Mouse (Mus musculus) heart, embryonic 10.5 days (tissue): ENCODE data around the gene Gm10447. TPM values are rescaled to one million over a fixed set of nuclear protein-coding genes. Genes with fewer than 3 reads are reported as not detected.

Experiments
- DNase-seq: peaks from one replicate; pipeline ENCODE4 v3.0.0-alpha.2; 2017; ENCODE audit warnings: low spot score
- H3K27ac ChIP-seq: fragments of 300-500 bp; sonication (generic); 2 replicates; pipeline ENCODE4 v1.5.1; 2016; ENCODE audit warnings: mild to moderate bottlenecking
- H3K27me3 ChIP-seq: fragments of 300-500 bp; sonication (generic); 2 replicates; pipeline ENCODE4 v1.6.1; 2016; ENCODE audit warnings: mild to moderate bottlenecking; ENCODE audit not compliant: poor library complexity, insufficient read depth, severe bottlenecking
- H3K36me3 ChIP-seq: fragments of 300-500 bp; sonication (generic); 2 replicates; pipeline ENCODE4 v1.6.1; 2016; ENCODE audit warnings: mild to moderate bottlenecking, moderate library complexity
- H3K4me1 ChIP-seq: fragments of 300-500 bp; sonication (generic); 2 replicates; pipeline ENCODE4 v1.6.1; 2016; ENCODE audit warnings: mild to moderate bottlenecking
- H3K4me3 ChIP-seq: fragments of 300-500 bp; sonication (generic); 2 replicates; pipeline ENCODE4 v1.5.1; 2016; ENCODE audit warnings: mild to moderate bottlenecking, moderate library complexity
- H3K9me3 ChIP-seq: fragments of 300-500 bp; sonication (generic); 2 replicates; pipeline ENCODE4 v1.6.1; 2016; ENCODE audit warnings: mild to moderate bottlenecking, moderate library complexity
- WGBS: fragments of 180-500 bp; shearing (Covaris S2); methylation state at CpG from one replicate; pipeline ENCODE4 v1.1.7; 2016; 5-methylcytosine and 5-hydroxymethylcytosine counted together
- polyA plus RNA-seq: library from polyadenylated mRNA; unstranded; fragments of >200 nt; fragmentation: Nextera tagmentation; extraction: Ambion mirVana; gene quantifications from 2 replicates; pipeline ENCODE4 v1.2.1, GENCODE M21; 2016

Gene Gm10447
- polyA plus RNA-seq, 1 experiment from 2014 or later: 0.16 TPM

GRCm38 (mm10) chr11:53469968-53470695 lies 13.2 kb upstream of the Gm10447 start, which contains the start of gene Gm9837:
TSS of gene Gm9837 (minus strand) at chr11:53470479.
- Histone ChIP-seq H3K27me3 (peaks cover 88% of the 10 kb centered on the region), H3K4me3 (peak within 1 kb of the TSS; percentile 42), H3K4me1 (peaks cover 23% of the 10 kb centered on the region), H3K36me3 (no peaks in the 10 kb centered on the region), H3K9me3 (no peaks in the 10 kb centered on the region), H3K27ac (no peak within 1 kb of the TSS)
- peak; percentile 92 for DNase-seq
- 5% methylated on average over 29 of the region's 29 CpGs for WGBS

GRCm38 (mm10) chr11:53469294-53469967 lies 12.5 kb upstream of the Gm10447 start:
- Histone ChIP-seq H3K36me3 (0 out of 2 replicates have a peak, but pooled peaks cover 2% of the 10 kb centered on the region), H3K4me1 (peaks cover 23% of the 10 kb centered on the region), H3K9me3 (no peaks in the 10 kb centered on the region), H3K27me3 (peaks cover 88% of the 10 kb centered on the region), H3K4me3 (peak overlapping the region; percentile 42; the same call in 1 of the 2 replicates), H3K27ac (no peak overlapping the region)
- DNase-seq: no peak
- WGBS: 41% methylated on average over 16 of the region's 16 CpGs

- peak; percentile 87 for DNase-seq
- Histone ChIP-seq H3K27me3 (peaks cover 92% of the 10 kb centered on the region), H3K4me3 (peak overlapping the region; percentile 53), H3K9me3 (no peaks in the 10 kb centered on the region), H3K27ac (peak overlapping the region; percentile 67), H3K36me3 (0 out of 2 replicates have a peak, but pooled peaks cover 2% of the 10 kb centered on the region), H3K4me1 (peaks cover 40% of the 10 kb centered on the region)
- WGBS: 5% methylated on average over 40 of the region's 40 CpGs
Observed at GRCm38 (mm10) chr11:53466231-53466971, 9.5 kb upstream of the Gm10447 start.

GRCm38 (mm10) chr11:53463551-53464424 lies 6.9 kb upstream of the Gm10447 start:
- peak overlapping the region; percentile 49 for H3K27ac ChIP-seq
- H3K27me3 ChIP-seq: peaks cover 92% of the 10 kb centered on the region
- no peak for DNase-seq

GRCm38 (mm10) chr11:53461727-53462126 lies 4.8 kb upstream of the Gm10447 start:
- H3K9me3 ChIP-seq: no peaks in the 10 kb centered on the region
- H3K27ac ChIP-seq: no peak overlapping the region
- H3K27me3 ChIP-seq: peaks cover 90% of the 10 kb centered on the region
- 0 out of 2 replicates have a peak, but pooled peaks cover 2% of the 10 kb centered on the region for H3K36me3 ChIP-seq
- no peak overlapping the region for H3K4me3 ChIP-seq
- no peak for DNase-seq
- WGBS: 28% methylated on average over 5 of the region's 5 CpGs
- H3K4me1 ChIP-seq: peaks cover 33% of the 10 kb centered on the region

More at GRCm38 (mm10) chr11:53463551-53464424, 6.9 kb upstream of the Gm10447 start:
- Histone ChIP-seq H3K4me3 (peak overlapping the region; percentile 65), H3K4me1 (peaks cover 29% of the 10 kb centered on the region), H3K36me3 (0 out of 2 replicates have a peak, but pooled peaks cover 2% of the 10 kb centered on the region), H3K9me3 (no peaks in the 10 kb centered on the region)
- 6% methylated on average over 55 of the region's 55 CpGs for WGBS

- no peak overlapping the region for H3K4me3 ChIP-seq
- no peaks in the 10 kb centered on the region for H3K9me3 ChIP-seq
- peaks cover 74% of the 10 kb centered on the region for H3K27me3 ChIP-seq
- H3K4me1 ChIP-seq: peaks cover 25% of the 10 kb centered on the region
- 72% methylated on average over 3 of the region's 3 CpGs for WGBS
- H3K36me3 ChIP-seq: 0 out of 2 replicates have a peak, but pooled peaks cover 2% of the 10 kb centered on the region
- no peak overlapping the region for H3K27ac ChIP-seq
- no peak for DNase-seq
Observed at GRCm38 (mm10) chr11:53460192-53460591, 3.3 kb upstream of the Gm10447 start.

- WGBS: 71% methylated on average over 3 of the region's 3 CpGs
- Histone ChIP-seq H3K4me3 (no peak overlapping the region), H3K9me3 (no peaks in the 10 kb centered on the region), H3K27me3 (peaks cover 62% of the 10 kb centered on the region), H3K27ac (no peak overlapping the region), H3K4me1 (peaks cover 24% of the 10 kb centered on the region), H3K36me3 (no peaks in the 10 kb centered on the region)
- no peak for DNase-seq
Observed at GRCm38 (mm10) chr11:53458996-53459395, 2.1 kb upstream of the Gm10447 start.

GRCm38 (mm10) chr11:53457372-53457954 lies 553 bp upstream of the Gm10447 start:
- Histone ChIP-seq H3K4me3 (peak overlapping the region; percentile 69), H3K27me3 (peaks cover 47% of the 10 kb centered on the region), H3K9me3 (no peaks in the 10 kb centered on the region), H3K27ac (peak overlapping the region; percentile 84), H3K36me3 (no peaks in the 10 kb centered on the region), H3K4me1 (peaks cover 14% of the 10 kb centered on the region; the same call in 1 of the 2 replicates)
- no peak for DNase-seq
- 4% methylated on average over 29 of the region's 29 CpGs for WGBS

- no peak for DNase-seq
- peaks cover 8% of the 10 kb centered on the region; the same call in 1 of the 2 replicates for H3K27me3 ChIP-seq
- H3K4me3 ChIP-seq: no peak overlapping the region
- WGBS: 79% methylated on average over 5 of the region's 5 CpGs
- no peak overlapping the region for H3K27ac ChIP-seq
- H3K9me3 ChIP-seq: no peaks in the 10 kb centered on the region
- H3K4me1 ChIP-seq: peaks cover 14% of the 10 kb centered on the region; the same call in 1 of the 2 replicates
- no peaks in the 10 kb centered on the region for H3K36me3 ChIP-seq
Observed at GRCm38 (mm10) chr11:53453031-53453430, 3.9 kb downstream of the Gm10447 start.

- H3K4me3 ChIP-seq: no peak overlapping the region
- H3K4me1 ChIP-seq: peaks cover 12% of the 10 kb centered on the region; the same call in 1 of the 2 replicates
- no peak for DNase-seq
- WGBS: 93% methylated on average over 9 of the region's 9 CpGs
- no peaks in the 10 kb centered on the region for H3K9me3 ChIP-seq
- H3K27me3 ChIP-seq: peaks cover 2% of the 10 kb centered on the region; the same call in 1 of the 2 replicates
- H3K36me3 ChIP-seq: no peaks in the 10 kb centered on the region
- no peak overlapping the region for H3K27ac ChIP-seq
Observed at GRCm38 (mm10) chr11:53452396-53452795, 4.5 kb downstream of the Gm10447 start.

- Histone ChIP-seq H3K9me3 (no peaks in the 10 kb centered on the region), H3K36me3 (no peaks in the 10 kb centered on the region), H3K4me3 (no peak overlapping the region), H3K27me3 (no peaks in the 10 kb centered on the region; the same call in 1 of the 2 replicates), H3K4me1 (peaks cover 6% of the 10 kb centered on the region; the same call in 1 of the 2 replicates), H3K27ac (no peak overlapping the region)
- no peak for DNase-seq
- 65% methylated on average over 2 of the region's 2 CpGs for WGBS
Observed at GRCm38 (mm10) chr11:53451361-53451760, 5.5 kb downstream of the Gm10447 start.
